Mouse (Mus musculus) bone marrow, adult 2 months (tissue): Measurements from ENCODE around the gene Maml2.

Experiments used
- CTCF ChIP-seq: fragments of 200-500 bp; IDR thresholded peaks from 2 replicates; pipeline ENCODE4 v1.5.1; 2011; ENCODE audit warnings: low read length, control low read depth; ENCODE audit not compliant: control insufficient read depth, insufficient read depth
- POLR2A ChIP-seq: fragments of 200-500 bp; IDR thresholded peaks from 2 replicates; pipeline ENCODE4 v1.6.1; 2011; ENCODE audit warnings: low read depth, mild to moderate bottlenecking, control low read depth, low read length, borderline replicate concordance; ENCODE audit not compliant: control insufficient read depth

- no peak for TF ChIP-seq POLR2A
- no peak for TF ChIP-seq CTCF
Measured at GRCm38 (mm10) chr9:13429477-13430125, 131.8 kb downstream of the Maml2 start.
